Mouse (Mus musculus) heart, postnatal 14 days (tissue): ENCODE results near the gene Gm49394. TPM values are rescaled to one million over a fixed set of nuclear protein-coding genes. Genes with fewer than 3 reads are reported as not detected.

Experiments
- DNase-seq, 2 experiments: peaks; one replicate each; pipeline ENCODE4 v3.0.0; 2021 to 2022
- intact Hi-C: fragments of 180-260 bp; cut with DNase I; formaldehyde crosslinking; loops from one replicate; pipeline ENCODE4 v1.15.1; 2025
- long read RNA-seq, 2 experiments: library from polyadenylated mRNA; stranded (forward); transcript quantifications; one replicate each; pipeline ENCODE4 v2.0.0; 2021
- total RNA-seq, 2 experiments: library from RNA; stranded (reverse); gene quantifications; 2 replicates each; pipeline ENCODE4 v1.2.3; 2021

The Gm49394 gene
- total RNA-seq: not detected
- long read RNA-seq, experiment 1: 0 reads
- long read RNA-seq, experiment 2, partial matches to known transcripts: 10 of 11 reads
- long read RNA-seq, experiment 2, other reads (novel, unspliced or antisense): 1 of 11 reads

DNA sequence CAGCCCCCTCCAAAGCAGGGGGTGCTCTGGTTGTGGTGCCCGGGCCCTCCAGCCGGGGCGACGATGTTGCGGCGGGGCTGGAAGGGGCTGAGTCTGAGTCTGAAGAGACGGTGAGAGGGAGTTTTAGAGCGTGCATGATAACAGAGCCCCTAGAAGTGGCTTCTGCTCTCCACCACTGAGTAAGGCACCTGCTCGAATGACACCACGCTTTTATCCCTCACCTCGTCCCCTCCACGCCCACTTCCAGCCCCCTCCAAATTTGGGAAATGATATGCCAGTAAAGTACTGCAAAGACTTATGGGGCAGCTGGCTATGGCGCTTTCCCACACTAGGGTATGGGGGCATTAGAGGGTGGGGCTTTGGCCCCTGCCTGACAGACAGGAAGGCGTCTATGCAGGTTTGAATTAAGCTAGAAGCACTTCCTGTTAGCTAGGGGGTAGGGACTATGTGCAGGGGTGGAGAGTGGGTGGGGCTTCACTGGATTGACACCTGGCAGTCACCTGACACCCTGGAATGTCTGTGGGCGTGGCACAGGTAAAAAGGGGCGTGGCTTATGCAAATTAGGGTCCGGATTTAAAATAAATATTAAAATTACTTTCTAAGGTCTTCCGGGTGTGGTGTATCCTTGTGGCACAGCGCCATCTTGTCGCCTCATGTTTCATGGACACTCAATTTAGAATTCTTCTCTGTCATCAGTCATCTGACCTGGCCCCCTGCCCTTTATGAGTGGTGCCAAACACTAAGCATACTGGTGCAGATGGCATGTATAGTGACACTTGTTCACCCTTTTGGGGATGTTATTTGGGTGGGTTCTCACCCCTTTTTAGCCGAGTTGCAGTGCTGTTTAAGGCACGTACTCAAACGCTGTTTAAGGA is at the start of gene Gm49394:
Gene Gm49394 (minus strand): TSS at position 192 of the 875 bp plus-strand sequence.
- DNase-seq: no peak
- intact Hi-C loops: loop anchor here (5.0 kb wide), 2 partner anchors 133 to 228 kb away; partner anchors contain the start of gene Tnni2

GRCm38 (mm10) chr7:142714783-142715498 is 45.2 kb upstream of the Gm49394 start:
- intact Hi-C loops: loop anchor here (2.0 kb wide), 1 partner anchor 104 kb away; no protein-coding TSS in a partner anchor
- peak; percentile 20 to 60 for DNase-seq

GRCm38 (mm10) chr7:142706873-142707272 is 37.1 kb upstream of the Gm49394 start:
- intact Hi-C loops: no loop called here
- DNase-seq: no peak

DNA sequence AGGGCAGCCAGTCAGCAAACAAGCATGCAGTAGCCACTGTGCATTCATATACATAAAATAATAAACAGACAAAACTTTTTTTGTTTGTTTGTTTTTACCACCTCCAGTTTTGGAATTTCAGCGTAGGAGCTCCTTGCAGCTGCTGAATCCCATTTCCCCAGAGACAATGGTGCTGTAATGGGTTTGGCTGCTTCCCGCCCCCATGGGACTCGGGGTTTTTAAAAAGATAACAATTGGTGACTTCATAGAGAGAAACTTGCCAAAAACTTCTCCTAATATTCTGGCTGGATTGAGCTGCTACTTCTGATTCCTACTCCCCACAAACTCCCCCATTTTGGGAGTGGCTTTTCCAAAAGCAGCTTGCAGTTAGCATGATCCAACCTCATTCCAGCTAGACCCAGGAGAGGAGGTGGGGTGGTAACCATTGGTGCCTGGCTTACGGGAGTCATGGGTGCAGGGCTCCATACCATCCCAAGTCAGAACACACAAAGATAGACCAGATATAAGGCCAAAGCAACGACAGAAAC is 29.7 kb upstream of the Gm49394 start:
- intact Hi-C loops: no loop called here

DNA sequence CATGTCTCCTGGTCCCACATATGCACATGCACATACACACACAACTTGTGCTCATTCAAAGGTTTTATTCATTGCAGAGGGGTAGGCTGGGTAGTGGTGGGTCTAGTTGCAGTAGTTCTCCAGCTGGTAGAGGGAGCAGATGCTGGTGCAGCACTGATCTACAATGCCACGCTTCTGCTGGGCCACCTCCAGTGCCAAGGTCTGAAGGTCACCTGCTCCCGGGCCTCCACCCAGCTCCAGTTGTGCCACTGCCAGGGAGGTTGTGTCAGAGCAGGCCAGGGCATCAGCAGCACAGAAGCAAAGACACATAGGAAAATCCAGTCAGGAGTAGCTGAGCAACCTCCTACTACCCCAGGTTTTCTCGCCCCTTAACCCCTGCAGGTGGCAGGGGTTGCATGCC is 8.9 kb upstream of the Gm49394 start:
- intact Hi-C loops: loop anchor here (5.0 kb wide), 1 partner anchor 346 kb away; no protein-coding TSS in a partner anchor
- DNase-seq: peak; percentile 47 to 60

More for the DNA sequence above, 29.7 kb upstream of the Gm49394 start:
- peak; percentile 73 to 78 for DNase-seq

DNA sequence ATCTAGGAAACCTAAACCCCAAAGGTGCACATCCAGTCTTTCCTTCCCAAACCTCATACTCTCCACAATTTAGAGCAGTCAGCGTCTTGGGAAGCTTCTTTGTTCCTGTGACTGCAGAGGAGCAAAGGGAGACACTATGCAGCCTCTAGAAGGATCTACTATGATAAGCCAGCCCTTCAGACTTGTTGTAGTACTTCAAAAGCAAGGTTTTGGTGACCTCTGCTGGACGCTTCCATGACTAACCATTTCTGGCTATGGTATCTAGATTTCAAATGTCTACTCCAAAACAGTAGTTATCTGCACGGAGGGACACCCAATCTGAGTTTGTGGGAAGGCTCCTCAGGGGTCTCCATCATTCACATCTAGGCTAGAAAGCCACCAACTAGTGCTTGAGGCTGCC is 5.9 kb upstream of the Gm49394 start:
- DNase-seq: peak; percentile 53 to 73
- intact Hi-C loops: loop anchor here (2.0 to 5.0 kb wide), 3 partner anchors 193 to 359 kb away; no protein-coding TSS in a partner anchor

GRCm38 (mm10) chr7:142675141-142675540 is 5.4 kb upstream of the Gm49394 start:
- intact Hi-C loops: loop anchor here (2.0 to 5.0 kb wide), 3 partner anchors 192 to 358 kb away; no protein-coding TSS in a partner anchor

DNA sequence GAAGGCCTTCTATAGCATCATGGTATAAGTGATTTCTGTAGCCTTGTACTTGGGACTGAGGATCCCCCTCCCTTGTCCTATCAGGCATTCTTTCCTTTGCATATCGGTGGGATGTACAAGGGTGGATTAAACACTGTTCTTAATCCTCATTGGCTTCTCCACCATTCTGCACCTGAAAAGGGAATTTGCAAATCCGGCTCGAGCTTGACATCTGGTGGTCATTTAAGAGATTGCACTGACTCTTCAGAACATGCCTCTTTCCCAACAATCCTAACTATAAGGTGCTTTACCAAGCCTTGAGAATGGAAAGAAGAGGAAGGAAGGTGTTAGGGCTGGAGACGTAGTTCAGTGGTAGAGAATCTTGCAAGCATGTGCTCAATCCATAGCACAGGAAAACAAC is 2.4 kb upstream of the Gm49394 start:
- peak; percentile 53 to 68 for DNase-seq
- intact Hi-C loops: loop anchor here (1.0 to 5.0 kb wide), 3 partner anchors 62 to 230 kb away; partner anchors contain the start of gene Tnni2

More at GRCm38 (mm10) chr7:142675141-142675540, 5.4 kb upstream of the Gm49394 start:
- no peak for DNase-seq

GRCm38 (mm10) chr7:142671067-142671466 is 1.3 kb upstream of the Gm49394 start:
- DNase-seq: no peak
- intact Hi-C loops: loop anchor here (5.0 kb wide), 2 partner anchors 134 to 229 kb away; partner anchors contain the start of gene Tnni2

- intact Hi-C loops: no loop called here
- no peak for DNase-seq
Measured at GRCm38 (mm10) chr7:142668328-142668727, 1.4 kb downstream of the Gm49394 start.

GRCm38 (mm10) chr7:142667521-142667920 is 2.2 kb downstream of the Gm49394 start:
- intact Hi-C loops: no loop called here
- no peak for DNase-seq

- peak; percentile 48 to 54 for DNase-seq
- intact Hi-C loops: no loop called here
Measured at GRCm38 (mm10) chr7:142666659-142667058, 3.1 kb downstream of the Gm49394 start, which contains the start of gene Igf2. Igf2 (minus strand) TSS chr7:142666816.

DNA sequence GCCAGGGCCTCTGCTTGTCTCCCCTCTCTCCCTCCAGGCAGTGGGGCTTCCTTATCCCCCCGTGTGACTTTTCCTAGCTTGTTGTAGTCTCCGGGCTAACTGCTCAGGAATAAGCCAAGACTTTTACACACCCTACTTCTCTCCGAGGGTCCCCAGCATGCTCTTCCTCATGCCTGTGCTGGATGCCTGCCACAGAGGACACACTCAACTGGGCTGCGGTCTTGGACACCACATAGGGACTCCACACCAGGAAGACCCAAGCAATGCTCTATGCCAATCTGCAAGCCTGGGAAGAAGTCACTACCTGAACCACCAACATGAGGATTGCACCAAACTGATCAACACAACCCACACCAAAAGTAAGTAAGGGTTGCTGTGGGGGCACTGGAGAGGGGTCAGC is 3.6 kb downstream of the Gm49394 start:
- DNase-seq: no peak
- intact Hi-C loops: no loop called here

DNA sequence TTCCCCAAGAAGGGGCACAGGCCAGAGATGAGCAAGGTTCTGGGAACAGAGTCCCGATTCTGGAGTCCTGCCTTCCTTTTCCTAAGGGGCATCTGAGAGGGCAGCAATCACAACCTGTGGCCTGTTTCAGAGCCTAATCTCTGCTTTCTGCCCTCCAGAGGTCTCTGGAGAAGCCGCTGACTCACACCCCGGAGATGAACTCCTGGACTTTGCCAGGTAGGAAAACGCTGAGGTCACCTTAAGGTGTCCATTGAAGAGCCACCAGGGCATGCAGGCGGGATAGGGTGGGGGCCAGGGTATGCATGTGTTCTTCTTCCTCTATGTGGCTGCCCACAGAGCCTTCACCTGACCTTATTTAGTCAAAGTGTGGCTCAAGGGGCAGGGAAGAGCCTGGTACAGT is 4.4 kb downstream of the Gm49394 start:
- DNase-seq: no peak

DNA sequence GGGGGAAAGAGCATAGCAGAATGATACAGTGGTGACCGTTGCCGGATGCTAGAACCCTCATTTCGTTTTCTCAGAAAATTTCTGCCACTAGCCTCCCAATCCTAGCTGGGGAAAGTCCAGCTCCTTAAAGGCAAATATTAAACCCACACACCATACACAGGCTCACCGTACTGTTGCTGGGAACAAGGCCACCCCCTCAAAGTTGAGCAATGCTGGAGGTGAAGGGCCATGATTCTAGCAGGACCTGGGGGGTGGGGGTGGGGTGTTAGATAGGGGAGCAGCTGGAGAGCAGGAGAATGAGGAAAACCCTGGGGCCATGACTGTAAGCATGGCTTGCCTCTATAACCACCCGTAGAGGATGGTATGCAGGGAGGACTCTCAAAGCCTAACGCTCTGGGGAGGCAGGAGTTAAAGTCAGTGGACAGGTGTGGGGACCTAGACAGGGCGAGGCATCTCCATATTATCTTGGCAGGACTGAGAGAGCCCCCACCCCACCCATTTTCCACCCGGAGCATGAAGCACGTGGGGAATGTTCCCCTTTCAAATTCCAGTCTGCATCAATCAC is 5.2 kb downstream of the Gm49394 start:
- DNase-seq: no peak
- intact Hi-C loops: no loop called here

More for the DNA sequence above, 4.4 kb downstream of the Gm49394 start:
- intact Hi-C loops: no loop called here

GRCm38 (mm10) chr7:142663931-142664421 is 5.8 kb downstream of the Gm49394 start:
- intact Hi-C loops: no loop called here
- peak; percentile 58 to 61 for DNase-seq

- intact Hi-C loops: no loop called here
- no peak for DNase-seq
Measured at GRCm38 (mm10) chr7:142663151-142663550, 6.6 kb downstream of the Gm49394 start.

DNA sequence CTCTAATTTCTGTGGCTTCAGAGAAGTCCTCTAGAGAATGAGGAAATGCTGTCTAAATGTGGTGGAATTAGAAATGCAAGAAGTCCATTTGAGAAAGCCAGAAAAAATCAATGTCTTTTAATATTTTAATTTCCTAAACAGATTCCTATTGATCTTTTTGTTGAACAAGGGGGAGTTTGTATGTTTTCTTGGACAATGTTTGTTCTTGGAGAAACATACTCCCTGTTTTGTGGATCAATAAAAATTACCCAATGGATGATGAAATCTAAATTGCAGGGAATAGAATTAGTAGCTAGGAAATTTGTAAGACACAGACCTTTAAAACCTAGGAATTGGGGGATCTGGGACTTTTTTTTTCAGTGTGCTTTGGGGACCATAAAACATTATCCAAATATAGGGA is 7.9 kb downstream of the Gm49394 start:
- intact Hi-C loops: no loop called here
- DNase-seq: no peak

- intact Hi-C loops: no loop called here
- no peak for DNase-seq
Measured at GRCm38 (mm10) chr7:142661046-142661445, 8.7 kb downstream of the Gm49394 start.

- DNase-seq: peak; percentile 30 to 41
- intact Hi-C loops: no loop called here
Measured at GRCm38 (mm10) chr7:142660651-142660945, 9.1 kb downstream of the Gm49394 start.
